Mouse (Mus musculus): Measurements from ENCODE around the gene Brdt.

Gene Brdt

GRCm38 (mm10) chr5:107330916-107331421, at the start of gene Brdt:
Gene Brdt (plus strand): TSS chr5:107331159.
- DNase-seq (ENCODE audit: low read depth, low spot score) = no peak

- DNase-seq (ENCODE audit: low read depth, low spot score) = no peak
Measured at GRCm38 (mm10) chr5:107282561-107283307, 48.2 kb upstream of the Brdt start.

GRCm38 (mm10) chr5:107283935-107284524, 46.9 kb upstream of the Brdt start:
- no peak for DNase-seq (ENCODE audit: low read depth, low spot score)

- DNase-seq (ENCODE audit: low read depth, low spot score) = no peak
Measured at GRCm38 (mm10) chr5:107285563-107285962, 45.4 kb upstream of the Brdt start.

- peak; percentile 78 for DNase-seq (ENCODE audit: low read depth, low spot score)
Measured at GRCm38 (mm10) chr5:107287254-107287907, 43.6 kb upstream of the Brdt start.

GRCm38 (mm10) chr5:107287908-107288267, 43.1 kb upstream of the Brdt start:
- no peak for DNase-seq (ENCODE audit: low read depth, low spot score)

GRCm38 (mm10) chr5:107288427-107289233, 42.3 kb upstream of the Brdt start:
- DNase-seq (ENCODE audit: low read depth, low spot score) = peak; percentile 39

- DNase-seq (ENCODE audit: low read depth, low spot score) = peak; percentile 88
Measured at GRCm38 (mm10) chr5:107289234-107289764, 41.7 kb upstream of the Brdt start, which contains the start of gene Tgfbr3. Gene Tgfbr3 (minus strand): TSS chr5:107289629.

GRCm38 (mm10) chr5:107289986-107290385, 41.0 kb upstream of the Brdt start:
- no peak for DNase-seq (ENCODE audit: low read depth, low spot score)

GRCm38 (mm10) chr5:107294041-107294440, 36.9 kb upstream of the Brdt start:
- no peak for DNase-seq (ENCODE audit: low read depth, low spot score)

- no peak for DNase-seq (ENCODE audit: low read depth, low spot score)
Measured at GRCm38 (mm10) chr5:107295061-107295816, 35.7 kb upstream of the Brdt start.

- no peak for DNase-seq (ENCODE audit: low read depth, low spot score)
Measured at GRCm38 (mm10) chr5:107295817-107296511, 35.0 kb upstream of the Brdt start.

GRCm38 (mm10) chr5:107296512-107297322, 34.2 kb upstream of the Brdt start:
- no peak for DNase-seq (ENCODE audit: low read depth, low spot score)

- DNase-seq (ENCODE audit: low read depth, low spot score) = no peak
Measured at GRCm38 (mm10) chr5:107298854-107299253, 32.1 kb upstream of the Brdt start.

GRCm38 (mm10) chr5:107303350-107303861, 27.6 kb upstream of the Brdt start:
- peak; percentile 31 for DNase-seq (ENCODE audit: low read depth, low spot score)

- DNase-seq (ENCODE audit: low read depth, low spot score) = no peak
Measured at GRCm38 (mm10) chr5:107304117-107304825, 26.7 kb upstream of the Brdt start.

- no peak for DNase-seq (ENCODE audit: low read depth, low spot score)
Measured at GRCm38 (mm10) chr5:107307432-107307831, 23.5 kb upstream of the Brdt start.

- DNase-seq (ENCODE audit: low read depth, low spot score) = no peak
Measured at GRCm38 (mm10) chr5:107317141-107317540, 13.8 kb upstream of the Brdt start.
